In the genomic region with DNA sequence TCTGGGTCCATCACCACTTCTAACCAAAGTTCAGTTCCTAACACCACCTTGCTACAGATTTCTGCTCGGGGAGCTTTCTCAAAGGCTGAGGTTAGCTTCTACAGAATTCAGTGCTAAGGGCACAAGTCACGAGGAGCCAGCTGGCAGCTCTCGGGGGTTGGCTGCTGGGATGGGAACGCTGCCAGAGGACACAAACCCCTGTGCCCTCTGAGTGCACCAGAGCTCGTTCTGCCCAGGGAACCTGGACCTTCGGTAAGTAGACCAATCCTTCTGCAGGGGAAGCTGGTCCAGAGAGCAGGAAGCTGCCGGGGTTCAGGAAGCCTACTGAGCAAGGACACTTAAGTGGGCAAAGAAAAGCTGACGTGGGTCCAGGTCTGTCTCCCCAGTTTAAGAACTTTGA, we compare ENCODE assay signal across 12 mouse cellular contexts. TPM values are rescaled to one million over a fixed set of nuclear protein-coding genes. Genes with fewer than 3 reads are reported as not detected.
DNase-seq lines count a peak whose midpoint lies in the region; ATAC-seq lines count a peak whose summit lies in the region.
"Had no signal": no experiment of that assay in that cellular context is flagged by ENCODE, and none has a peak within 500 bp of the region (broad histone marks: within the 10 kb centered on the region; RNA-seq: fewer than 3 reads in every experiment).

No protein-coding gene starts in this region.

- DNase-seq in heart, adult 11 months = peak; percentile 95
- DNase-seq in cerebellum, adult 18-20 months = peak; percentile 64 to 68
- peak; percentile 42 for DNase-seq in heart, adult 8-10 months (ENCODE audit: low spot score)
- DNase-seq in kidney, adult 9 months = peak; percentile 97
- no peak for DNase-seq in right cerebral cortex, postnatal 10 days (ENCODE audit: low spot score in 2 of 2)
- DNase-seq in yolk sac, embryonic 10.5 days (ENCODE audit: low spot score) = no peak
- DNase-seq: lung, adult 18-20 months; right cerebral cortex, postnatal 4 days had no signal

- peaks cover 37% of the 10 kb centered on the region for H3K36me3 ChIP-seq in heart, embryonic 12.5 days
- peaks cover 6% of the 10 kb centered on the region; the same call in 1 of the 2 replicates for H3K36me3 ChIP-seq in midbrain, embryonic 13.5 days

- H3K4me1 ChIP-seq in heart, embryonic 12.5 days (replicated peaks) = peaks cover 23% of the 10 kb centered on the region
- no peaks in the 10 kb centered on the region for H3K4me1 ChIP-seq in midbrain, embryonic 13.5 days (replicated peaks)

- no peaks in the 10 kb centered on the region for H3K27me3 ChIP-seq in heart, embryonic 12.5 days (replicated peaks)
- H3K27me3 ChIP-seq in midbrain, embryonic 13.5 days = no peaks in the 10 kb centered on the region

- H3K9me3 ChIP-seq in heart, embryonic 12.5 days (replicated peaks) = no peaks in the 10 kb centered on the region
- H3K9me3 ChIP-seq in midbrain, embryonic 13.5 days = no peaks in the 10 kb centered on the region

- H3K4me2 ChIP-seq in heart, embryonic 12.5 days = no peak overlapping the region
- H3K4me2 ChIP-seq in midbrain, embryonic 13.5 days (replicated peaks) = no peak overlapping the region

- H3K9ac ChIP-seq in heart, embryonic 12.5 days = no peak overlapping the region
- no peak overlapping the region for H3K9ac ChIP-seq in midbrain, embryonic 13.5 days (replicated peaks)

- no peak overlapping the region for H3K27ac ChIP-seq in heart, embryonic 12.5 days (ENCODE audit: poor library complexity, severe bottlenecking)
- H3K27ac ChIP-seq in midbrain, embryonic 13.5 days = no peak overlapping the region
- H3K27ac ChIP-seq: hindbrain, postnatal 0 days had no signal

- 71% methylated on average over 8 of the region's 8 CpGs for WGBS in heart, embryonic 12.5 days
- 90% methylated on average over 8 of the region's 8 CpGs for WGBS in midbrain, embryonic 13.5 days

- no peak overlapping the region for H3K4me3 ChIP-seq in heart, embryonic 12.5 days
- no peak overlapping the region for H3K4me3 ChIP-seq in midbrain, embryonic 13.5 days (replicated peaks)
- H3K4me3 ChIP-seq: myocyte had no signal

- no peak for ATAC-seq in heart, embryonic 12.5 days (ENCODE audit: insufficient number of reproducible peaks, low FRiP score)
- ATAC-seq in midbrain, embryonic 13.5 days = no peak
- ATAC-seq: hindbrain, postnatal 0 days had no signal

RNA-seq across cellular contexts. Expression of gene Tmem108, which starts 40.6 kb away (rescaled TPM):
- 97.5 and 105 TPM in 2 replicates for polyA plus RNA-seq in heart, embryonic 12.5 days (2016; fragmentation: Nextera tagmentation; extraction: Ambion mirVana)
- 1 to 10 TPM; 3.7 to 4.7 (median 4.4) TPM for total RNA-seq in heart, adult 8-10 months (2022)
- 22.1 and 23.4 TPM in 2 replicates for polyA plus RNA-seq in midbrain, embryonic 13.5 days (2015; fragmentation: Nextera tagmentation; extraction: Ambion mirVana)
- polyA plus RNA-seq: myocyte had no signal

Comparison
In these comparisons a context has a peak if more than half of its experiments do, and no peak if none do; other contexts are left out.
1. DNase-seq: peak in heart, adult 11 months (single experiment), cerebellum, adult 18-20 months (2 of 2), heart, adult 8-10 months (single experiment) and kidney, adult 9 months (single experiment); none in right cerebral cortex, postnatal 10 days (0 of 2) and yolk sac, embryonic 10.5 days (single experiment).